Mouse (Mus musculus) adrenal gland, postnatal 10 days (tissue): ENCODE measurements around the gene Mcpt4. TPM values are rescaled to one million over a fixed set of nuclear protein-coding genes. Genes with fewer than 3 reads are reported as not detected.

Experiments used
- microRNA-seq: library from miRNA; unstranded; fragments of <30 nt; microRNA quantifications from one replicate; pipeline ENCODE4 v1.2.0, GENCODE M21; 2021
- total RNA-seq, 2 experiments: library from RNA; stranded (reverse); gene quantifications; 2 replicates each; pipeline ENCODE4 v1.2.3; 2021

Mcpt4 gene
- total RNA-seq, 2 experiments from 2014 or later = 5.3 to 6.7 TPM

Small RNA genes lying within 50 kb of the gene (microRNA-seq; reads per million reads assigned to microRNA genes)
- gene Mir6949 = not detected

Other genes with a start within 250 kb of the Mcpt4 start
- gene Nfatc4, start 239.2 kb downstream of the Mcpt4 start, total RNA-seq = 10 to 100 TPM; 23.5 to 28.2 TPM
- gene Nynrin, start 208.3 kb downstream of the Mcpt4 start, total RNA-seq = 10 to 100 TPM; 20.7 to 24.4 TPM
- under 1 TPM; 0.15 to 0.48 TPM for gene Cbln3, start 177.9 kb downstream of the Mcpt4 start, total RNA-seq
- gene Khnyn, start 177.4 kb downstream of the Mcpt4 start, total RNA-seq = 10 to 100 TPM; 17.1 to 23.8 TPM
- gene Sdr39u1, start 162.0 kb downstream of the Mcpt4 start, total RNA-seq = 100 to 1,000 TPM in 1 of 2 experiments, 10 to 100 TPM in 1; 90.9 to 109 TPM
- 1 to 10 TPM; 7.9 to 8.6 TPM for gene Cma1, start 117.6 kb downstream of the Mcpt4 start, total RNA-seq
- gene Cma2, start 111.3 kb downstream of the Mcpt4 start, total RNA-seq = not detected
- not detected for gene Mcpt1, start 44.3 kb downstream of the Mcpt4 start, total RNA-seq
- gene Mcpt9, start 31.8 kb downstream of the Mcpt4 start, total RNA-seq = not detected
- gene Mcpt2, start 20.3 kb downstream of the Mcpt4 start, total RNA-seq = under 1 TPM in 1 of 2 experiments, not detected in 1; 0.24 TPM
- under 1 TPM; 0.66 to 0.97 TPM for gene Mcpt8, start 23.0 kb upstream of the Mcpt4 start, total RNA-seq
- gene Ctsg, start 40.3 kb upstream of the Mcpt4 start, total RNA-seq = 1 to 10 TPM in 1 of 2 experiments, under 1 TPM in 1; 0.48 to 1.2 TPM
- not detected for gene Gzme, start 58.3 kb upstream of the Mcpt4 start, total RNA-seq
- gene Gzmd, start 70.3 kb upstream of the Mcpt4 start, total RNA-seq = not detected
- not detected for gene Gzmg, start 97.3 kb upstream of the Mcpt4 start, total RNA-seq
- gene Gzmn, start 112.3 kb upstream of the Mcpt4 start, total RNA-seq = not detected
- gene Gzmf, start 149.1 kb upstream of the Mcpt4 start, total RNA-seq = not detected
- gene Gzmc, start 172.3 kb upstream of the Mcpt4 start, total RNA-seq = not detected
- under 1 TPM; 0.18 to 0.21 TPM for gene Gzmb, start 199.9 kb upstream of the Mcpt4 start, total RNA-seq